Mouse (Mus musculus) hindbrain, embryonic 11.5 days (tissue): ENCODE measurements around the gene Guk1. TPM values are rescaled to one million over a fixed set of nuclear protein-coding genes. Genes with fewer than 3 reads are reported as not detected.
"Not testable (repeated sequence)": the region's sequence is repeated elsewhere in the genome, so short reads cannot be mapped to it uniquely, and the experiment has no call there.

Experiments used
- ATAC-seq: fragments of 200-750 bp; cut with Nextera tagmentation; 2 replicates; pipeline ENCODE4 v1.8.0; 2017; ENCODE audit warnings: mild to moderate bottlenecking, moderate TSS enrichment, moderate library complexity; ENCODE audit not compliant: low FRiP score
- DNase-seq: peaks from one replicate; pipeline ENCODE4 v3.0.0-alpha.2; 2015; ENCODE audit warnings: low spot score
- H3K27ac ChIP-seq: fragments of 300-500 bp; sonication (generic); 2 replicates; pipeline ENCODE4 v1.5.1; 2014; ENCODE audit warnings: mild to moderate bottlenecking, low read depth, low read length
- H3K27me3 ChIP-seq: fragments of 300-500 bp; sonication (generic); 2 replicates; pipeline ENCODE4 v1.6.1; 2014; ENCODE audit warnings: mild to moderate bottlenecking, low read length, moderate library complexity, mixed read lengths; ENCODE audit not compliant: control insufficient read depth, insufficient read depth
- H3K36me3 ChIP-seq: fragments of 300-500 bp; sonication (generic); 2 replicates; pipeline ENCODE4 v1.6.1; 2014; ENCODE audit warnings: mild to moderate bottlenecking, low read length, moderate library complexity, mixed read lengths; ENCODE audit not compliant: control insufficient read depth, insufficient read depth
- H3K4me1 ChIP-seq: fragments of 300-500 bp; sonication (generic); replicated peaks from 2 replicates; pipeline ENCODE4 v1.6.1; 2014; ENCODE audit warnings: low read length, mixed read lengths; ENCODE audit not compliant: control insufficient read depth, insufficient read depth
- H3K4me2 ChIP-seq: fragments of 300-500 bp; sonication (generic); replicated peaks from 2 replicates; pipeline ENCODE4 v1.6.1; 2014; ENCODE audit warnings: mild to moderate bottlenecking, low read depth, low read length
- H3K4me3 ChIP-seq: fragments of 300-500 bp; sonication (generic); 2 replicates; pipeline ENCODE4 v1.5.1; 2014; ENCODE audit warnings: low read depth, low read length
- H3K9ac ChIP-seq: fragments of 300-500 bp; sonication (generic); 2 replicates; pipeline ENCODE4 v1.6.1; 2014; ENCODE audit warnings: low read depth, low read length
- H3K9me3 ChIP-seq: fragments of 300-500 bp; sonication (generic); 2 replicates; pipeline ENCODE4 v1.6.1; 2016; ENCODE audit warnings: low read length; ENCODE audit not compliant: control insufficient read depth
- WGBS: fragments of 180-500 bp; shearing (Covaris S2); extraction: QIAGEN DNeasy Blood & Tissue Kit; methylation state at CpG from one replicate; pipeline ENCODE4 v1.1.7; 2014; 5-methylcytosine and 5-hydroxymethylcytosine counted together
- polyA plus RNA-seq: library from polyadenylated mRNA; unstranded; fragments of >200 nt; fragmentation: Nextera tagmentation; extraction: Ambion mirVana; gene quantifications from 2 replicates; pipeline ENCODE4 v1.2.1, GENCODE M21; 2014

The Guk1 gene
- polyA plus RNA-seq, 1 experiment from 2014 or later = 105 TPM

DNA sequence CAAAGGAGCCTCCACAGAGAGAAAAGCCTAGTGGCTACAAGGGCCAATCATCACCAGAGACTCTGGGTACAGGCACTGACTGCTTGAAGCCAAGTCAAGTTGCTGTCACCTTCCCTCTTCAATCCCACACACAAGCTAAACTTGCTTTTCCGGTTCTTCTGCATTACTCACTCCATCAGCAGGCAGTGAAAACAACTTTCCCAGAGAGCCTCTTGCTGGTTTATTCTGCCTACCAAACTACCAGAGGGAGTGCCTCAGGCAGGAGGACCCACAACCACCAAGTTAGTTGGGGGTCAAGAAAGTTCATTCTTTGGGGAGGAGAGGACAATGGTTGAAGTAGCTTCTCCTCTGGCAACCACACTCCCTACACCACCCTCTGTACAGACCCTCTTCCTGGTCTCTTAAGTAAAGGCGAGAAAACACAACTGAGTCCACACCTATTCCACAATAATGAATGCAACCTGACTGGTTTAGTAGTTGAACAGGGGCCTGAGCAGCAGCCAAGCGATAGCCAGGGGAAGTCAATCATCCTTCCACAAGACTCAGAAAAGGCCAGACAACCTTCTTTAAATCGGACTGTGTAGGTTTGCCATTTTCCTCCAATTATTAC, 26.5 kb upstream of the Guk1 start:
- no peaks in the 10 kb centered on the region for H3K9me3 ChIP-seq
- no peak overlapping the region for H3K27ac ChIP-seq
- H3K9ac ChIP-seq = no peak overlapping the region
- 86% methylated on average over 4 of the region's 4 CpGs for WGBS
- H3K4me3 ChIP-seq = no peak overlapping the region
- H3K36me3 ChIP-seq = 0 out of 2 replicates have a peak, but pooled peaks cover 3% of the 10 kb centered on the region
- no peaks in the 10 kb centered on the region for H3K27me3 ChIP-seq
- H3K4me1 ChIP-seq = no peaks in the 10 kb centered on the region
- ATAC-seq = no peak
- DNase-seq = no peak
- H3K4me2 ChIP-seq = no peak overlapping the region

DNA sequence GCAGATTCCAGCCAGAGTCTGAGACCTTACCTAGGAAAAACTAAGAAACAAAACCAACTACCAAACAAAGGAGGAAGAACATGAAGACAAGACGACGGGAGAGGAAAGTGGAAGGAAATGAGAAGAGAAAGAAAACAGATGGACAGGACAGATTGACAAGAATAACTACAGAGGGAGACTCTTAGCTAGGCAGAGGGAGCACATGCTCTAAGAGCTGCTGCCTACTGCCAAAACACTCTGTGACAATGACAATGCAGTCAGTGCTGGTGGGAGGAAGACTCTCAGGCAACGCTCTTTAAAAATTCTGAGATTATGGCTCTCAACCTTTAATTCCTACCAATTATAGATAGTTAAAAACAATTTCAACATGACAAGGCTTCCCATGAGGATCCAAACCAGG, 24.9 kb upstream of the Guk1 start:
- no peak overlapping the region for H3K4me2 ChIP-seq
- H3K36me3 ChIP-seq = 0 out of 2 replicates have a peak, but pooled peaks cover 3% of the 10 kb centered on the region
- no peaks in the 10 kb centered on the region for H3K27me3 ChIP-seq
- ATAC-seq (no peak), DNase-seq (no peak)
- no peak overlapping the region for H3K9ac ChIP-seq
- no peaks in the 10 kb centered on the region for H3K4me1 ChIP-seq
- H3K4me3 ChIP-seq = no peak overlapping the region
- no peaks in the 10 kb centered on the region for H3K9me3 ChIP-seq
- WGBS = 94% methylated on average over 3 of the region's 3 CpGs
- no peak overlapping the region for H3K27ac ChIP-seq

DNA sequence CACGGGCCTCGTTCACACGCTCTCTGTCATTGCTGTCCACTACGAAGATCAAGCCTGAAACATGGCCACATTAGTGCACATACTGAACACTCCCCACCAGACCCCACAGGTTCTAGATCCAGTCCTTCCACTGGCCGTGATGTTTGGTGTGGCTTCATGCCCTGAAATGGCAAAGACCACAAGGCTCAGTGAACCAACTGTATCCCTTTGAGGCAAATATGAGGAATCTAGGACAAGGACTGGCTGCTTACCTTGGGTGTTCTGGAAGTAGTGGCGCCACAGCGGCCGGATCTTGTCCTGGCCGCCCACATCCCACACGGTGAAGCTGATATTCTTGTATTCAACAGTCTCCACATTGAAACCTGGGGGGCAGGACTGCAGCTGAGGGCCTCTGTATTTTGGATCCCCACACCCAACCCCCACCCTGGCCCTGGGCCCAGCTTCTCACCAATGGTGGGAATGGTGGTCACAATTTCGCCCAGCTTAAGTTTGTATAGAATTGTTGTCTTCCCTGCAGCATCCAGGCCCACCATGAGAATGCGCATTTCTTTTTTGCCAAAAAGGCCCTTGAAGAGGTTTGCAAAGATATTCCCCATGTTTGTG, 21.0 kb upstream of the Guk1 start:
- 91% methylated on average over 12 of the region's 12 CpGs for WGBS
- DNase-seq (no peak), ATAC-seq (no peak)
- H3K4me3 ChIP-seq = no peak overlapping the region
- H3K4me1 ChIP-seq = no peaks in the 10 kb centered on the region
- H3K9me3 ChIP-seq = no peaks in the 10 kb centered on the region
- H3K27me3 ChIP-seq = no peaks in the 10 kb centered on the region
- no peak overlapping the region for H3K9ac ChIP-seq
- H3K36me3 ChIP-seq = 0 out of 2 replicates have a peak, but pooled peaks cover 5% of the 10 kb centered on the region
- H3K27ac ChIP-seq = no peak overlapping the region
- H3K4me2 ChIP-seq = no peak overlapping the region

DNA sequence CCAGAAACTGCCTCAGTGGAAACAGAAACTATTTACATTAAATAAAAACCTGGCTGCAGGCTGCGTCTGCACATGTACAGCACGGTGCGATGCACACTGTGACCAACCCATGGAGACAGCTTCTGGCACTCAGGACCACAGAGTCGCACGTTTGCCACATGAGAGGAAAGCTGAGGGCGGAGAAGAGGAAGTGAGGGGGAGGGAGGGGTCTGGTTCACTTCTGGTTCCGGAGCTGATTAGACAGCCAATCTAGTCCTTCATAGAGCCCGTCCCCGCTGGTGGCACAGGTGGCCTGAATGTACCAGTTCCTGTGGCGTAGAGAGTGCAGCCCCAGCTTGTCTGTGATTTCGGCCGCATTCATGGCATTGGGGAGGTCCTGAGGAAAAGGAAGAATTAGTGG, 20.3 kb upstream of the Guk1 start:
- WGBS = 90% methylated on average over 12 of the region's 12 CpGs
- not testable (repeated sequence) for H3K27me3 ChIP-seq, H3K4me3 ChIP-seq, H3K36me3 ChIP-seq, H3K9ac ChIP-seq, H3K4me1 ChIP-seq, DNase-seq, H3K9me3 ChIP-seq, H3K4me2 ChIP-seq, ATAC-seq, H3K27ac ChIP-seq

DNA sequence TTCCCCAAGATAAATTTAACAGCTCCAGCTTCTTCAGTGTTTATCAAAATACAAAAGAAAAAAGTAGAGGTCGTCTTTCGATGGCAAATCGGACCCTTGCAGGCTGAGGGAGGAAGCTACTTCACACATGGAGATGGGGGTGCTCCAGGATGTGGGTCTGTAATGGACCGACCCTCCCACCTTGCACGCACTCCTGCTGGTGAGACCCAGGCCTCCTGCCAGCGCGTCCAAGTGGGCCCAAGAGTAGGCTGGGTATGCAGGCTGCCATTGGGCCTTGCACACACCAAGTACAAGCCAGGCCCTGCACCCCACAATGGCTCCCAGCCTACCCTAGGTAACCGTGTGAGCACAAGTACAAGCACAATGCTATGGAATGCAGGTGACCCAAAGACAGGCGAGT, 19.5 kb upstream of the Guk1 start:
- H3K4me1 ChIP-seq, ATAC-seq: not testable (repeated sequence)

DNA sequence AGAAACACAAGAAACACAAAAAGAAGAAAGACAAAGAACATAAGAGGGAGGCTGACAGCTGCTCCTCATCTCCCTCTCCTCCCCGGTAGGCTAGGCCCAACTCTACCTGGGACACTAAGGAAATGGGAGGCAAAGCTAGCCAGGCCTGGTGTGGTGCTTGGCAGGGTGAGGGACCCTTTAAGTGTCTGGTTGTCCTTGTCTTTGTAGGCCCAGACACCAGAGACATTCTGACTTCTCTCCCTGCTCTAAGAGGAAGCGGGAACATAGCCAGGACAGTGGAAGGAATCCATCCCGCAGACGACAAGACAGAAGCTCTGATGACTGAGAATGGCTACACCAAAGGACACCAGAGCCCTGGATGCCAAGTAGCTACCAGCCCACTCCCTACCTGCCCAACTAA, 18.0 kb upstream of the Guk1 start:
- no peak overlapping the region for H3K4me2 ChIP-seq
- 0 out of 2 replicates have a peak, but pooled peaks cover 5% of the 10 kb centered on the region for H3K36me3 ChIP-seq
- no peak overlapping the region for H3K4me3 ChIP-seq
- no peaks in the 10 kb centered on the region for H3K4me1 ChIP-seq
- no peak for ATAC-seq
- no peak overlapping the region for H3K9ac ChIP-seq
- no peaks in the 10 kb centered on the region for H3K27me3 ChIP-seq
- no peak for DNase-seq
- H3K9me3 ChIP-seq = no peaks in the 10 kb centered on the region
- WGBS = 92% methylated on average over 4 of the region's 4 CpGs
- no peak overlapping the region for H3K27ac ChIP-seq

More for the DNA sequence above, 19.5 kb upstream of the Guk1 start:
- H3K9me3 ChIP-seq, H3K4me3 ChIP-seq, H3K4me2 ChIP-seq, H3K27ac ChIP-seq, H3K9ac ChIP-seq, H3K36me3 ChIP-seq, DNase-seq, H3K27me3 ChIP-seq: not testable (repeated sequence)
- WGBS = 91% methylated on average over 9 of the region's 9 CpGs

DNA sequence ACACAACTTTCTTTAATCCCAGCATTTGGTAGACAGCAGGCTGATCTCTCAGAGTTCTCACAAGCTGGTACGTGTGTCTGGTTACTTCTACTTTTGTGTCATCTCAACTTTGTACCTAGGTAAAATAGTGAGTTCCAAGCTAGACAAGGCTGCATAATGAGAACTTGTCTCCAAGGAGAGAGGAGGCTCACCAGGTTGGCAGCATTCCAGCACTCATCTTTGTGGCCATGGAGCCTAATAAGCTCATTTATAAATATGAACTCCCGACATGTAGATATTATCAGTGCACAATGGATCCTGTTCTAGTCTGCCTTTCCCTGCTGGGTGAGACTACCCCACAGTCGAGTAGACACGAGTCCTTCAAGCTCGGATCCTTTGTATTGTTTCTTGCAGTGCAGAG, 17.6 kb upstream of the Guk1 start:
- no peak for DNase-seq
- no peaks in the 10 kb centered on the region for H3K9me3 ChIP-seq
- no peak overlapping the region for H3K9ac ChIP-seq
- peak overlapping the region; percentile 82; the same call in 1 of the 2 replicates for H3K4me2 ChIP-seq
- H3K27me3 ChIP-seq = no peaks in the 10 kb centered on the region
- H3K4me3 ChIP-seq = peak overlapping the region; percentile 91; the same call in 1 of the 2 replicates
- WGBS = 73% methylated on average over 5 of the region's 5 CpGs
- H3K27ac ChIP-seq = no peak overlapping the region
- H3K36me3 ChIP-seq = 0 out of 2 replicates have a peak, but pooled peaks cover 5% of the 10 kb centered on the region
- H3K4me1 ChIP-seq = no peaks in the 10 kb centered on the region
- no peak for ATAC-seq

DNA sequence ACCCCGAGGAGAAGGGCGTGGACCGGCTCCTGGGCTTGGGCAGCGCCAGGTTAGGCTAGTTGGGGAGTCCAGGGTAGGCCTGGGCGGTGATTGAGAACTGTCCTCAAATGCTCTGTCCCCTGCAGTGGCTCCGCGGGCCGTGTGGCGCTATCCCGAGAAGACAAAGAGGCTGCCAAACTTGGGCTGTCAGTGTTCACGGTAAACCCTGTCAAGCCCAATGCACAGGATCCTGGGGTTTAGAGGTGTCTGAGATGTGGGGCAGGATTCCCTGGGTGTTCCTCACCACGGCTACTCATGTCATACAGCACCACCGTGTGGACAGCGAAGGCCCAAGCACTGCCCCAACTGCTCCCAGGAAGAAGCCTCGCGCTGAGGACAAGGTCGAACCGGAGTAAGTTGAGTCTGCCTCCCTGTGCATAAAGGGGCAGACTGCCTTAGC, 17.0 kb upstream of the Guk1 start:
- WGBS = 12% methylated on average over 18 of the region's 18 CpGs
- 0 out of 2 replicates have a peak, but pooled peaks cover 5% of the 10 kb centered on the region for H3K36me3 ChIP-seq

More for the DNA sequence above, 17.0 kb upstream of the Guk1 start:
- peak overlapping the region; percentile 88 for H3K9ac ChIP-seq
- H3K9me3 ChIP-seq = no peaks in the 10 kb centered on the region
- peak overlapping the region; percentile 82 for H3K4me2 ChIP-seq
- no peaks in the 10 kb centered on the region for H3K4me1 ChIP-seq
- H3K27ac ChIP-seq = peak overlapping the region; percentile 86; the same call in 1 of the 2 replicates
- H3K27me3 ChIP-seq = no peaks in the 10 kb centered on the region
- peak overlapping the region; percentile 91 for H3K4me3 ChIP-seq
- DNase-seq (peak; percentile 80), ATAC-seq (peak; percentile 52)
